Mouse (Mus musculus): ENCODE data around the gene Akap13.

DNA sequence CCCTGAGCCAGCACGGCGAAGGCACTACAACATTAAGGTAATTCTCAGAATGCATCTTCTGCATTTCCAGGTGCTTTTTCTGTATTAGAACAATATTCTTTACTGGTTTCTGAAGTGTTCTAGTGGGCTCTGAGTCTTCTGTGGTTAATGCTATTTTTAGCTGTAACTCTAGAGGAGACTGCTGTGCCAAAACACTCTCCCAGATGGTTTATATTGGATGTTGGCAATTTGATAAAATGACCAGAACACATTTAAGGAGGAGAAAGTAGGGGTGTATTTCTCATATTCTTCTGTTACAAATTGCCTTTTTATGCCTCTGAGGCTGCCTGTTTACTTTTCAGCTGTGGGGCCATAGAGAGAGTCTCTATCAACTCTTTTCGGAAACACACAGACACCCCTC lies 94.5 kb downstream of the Akap13 start:
- TF ChIP-seq CTCF (IDR thresholded peaks at IDR 0.05; ENCODE audit: low read depth) (no peak), EP300 (IDR thresholded peaks at IDR 0.05; ENCODE audit: low read depth) (no peak)

All from heart, postnatal 0 days (tissue).